Mouse (Mus musculus): Measurements from ENCODE around the gene Dlgap1. TPM values are rescaled to one million over a fixed set of nuclear protein-coding genes. Genes with fewer than 3 reads are reported as not detected.

Dlgap1 gene
- polyA plus RNA-seq, 1 experiment from 2014 or later, result 7.4 TPM

DNA sequence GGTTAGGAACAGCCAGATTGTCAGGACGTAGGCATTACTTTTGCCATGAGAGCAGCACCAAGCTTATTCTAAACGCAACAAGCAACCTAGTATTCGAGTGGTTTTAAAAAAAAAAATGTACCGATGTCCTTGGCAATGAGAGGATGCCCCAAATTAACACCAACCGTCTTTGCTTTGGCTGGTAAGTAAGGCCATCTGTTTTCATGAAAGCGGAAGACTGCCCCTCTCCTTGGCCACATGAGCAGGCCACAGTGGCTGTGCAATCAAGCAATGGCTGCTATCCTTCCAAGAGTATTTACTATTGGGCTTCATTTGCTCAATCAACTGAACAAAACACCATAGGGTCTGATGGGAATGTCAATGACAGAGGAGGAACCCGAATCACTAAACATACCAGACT lies 278.5 kb downstream of the Dlgap1 start:
- Histone ChIP-seq H3K9ac (no peak overlapping the region), H3K4me2 (no peak overlapping the region), H3K9me3 (no peaks in the 10 kb centered on the region), H3K36me3 (replicated peaks) (no peaks in the 10 kb centered on the region), H3K4me1 (no peaks in the 10 kb centered on the region), H3K27ac (no peak overlapping the region), H3K27me3 (no peaks in the 10 kb centered on the region), H3K4me3 (replicated peaks) (no peak overlapping the region)
- no peak for ATAC-seq (ENCODE audit: low FRiP score)
- WGBS, result 80% methylated on average over 7 of the region's 7 CpGs

GRCm38 (mm10) chr17:70248250-70248649 lies 279.4 kb downstream of the Dlgap1 start:
- WGBS, result 47% methylated on average over 6 of the region's 6 CpGs

GRCm38 (mm10) chr17:70252476-70252875 lies 283.6 kb downstream of the Dlgap1 start:
- no peaks in the 10 kb centered on the region for H3K4me1 ChIP-seq
- no peaks in the 10 kb centered on the region for H3K27me3 ChIP-seq
- H3K36me3 ChIP-seq (replicated peaks), result no peaks in the 10 kb centered on the region
- ATAC-seq (ENCODE audit: low FRiP score), result no peak
- H3K9me3 ChIP-seq, result no peaks in the 10 kb centered on the region
- no peak overlapping the region for H3K4me3 ChIP-seq (replicated peaks)
- no peak overlapping the region for H3K27ac ChIP-seq
- no peak overlapping the region for H3K4me2 ChIP-seq
- WGBS, result 78% methylated on average over 3 of the region's 3 CpGs
- no peak overlapping the region for H3K9ac ChIP-seq

More at GRCm38 (mm10) chr17:70248250-70248649, 279.4 kb downstream of the Dlgap1 start:
- Histone ChIP-seq H3K27ac (no peak overlapping the region), H3K4me1 (no peaks in the 10 kb centered on the region), H3K9me3 (no peaks in the 10 kb centered on the region), H3K9ac (no peak overlapping the region), H3K36me3 (replicated peaks) (no peaks in the 10 kb centered on the region), H3K27me3 (no peaks in the 10 kb centered on the region), H3K4me3 (replicated peaks) (no peak overlapping the region), H3K4me2 (no peak overlapping the region)
- ATAC-seq (ENCODE audit: low FRiP score), result no peak

DNA sequence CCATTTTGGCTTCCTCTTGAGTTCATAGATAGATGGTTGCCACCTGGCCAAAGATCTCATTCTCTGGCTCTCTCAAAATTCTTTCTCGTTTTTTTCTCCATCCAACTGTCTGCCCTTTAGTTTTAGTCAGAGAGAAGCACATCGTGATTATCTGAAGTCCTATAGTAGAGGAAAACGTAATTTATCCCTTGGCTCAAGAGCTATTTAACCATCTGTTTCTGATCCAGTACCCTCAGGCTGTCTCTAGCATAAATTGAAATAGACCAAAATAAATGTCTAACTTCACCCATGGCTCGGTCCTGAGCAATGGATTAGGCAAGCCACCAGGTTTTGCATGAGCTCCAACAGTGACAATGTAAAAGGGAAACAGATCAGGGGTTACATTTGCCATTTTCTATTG lies 287.5 kb downstream of the Dlgap1 start:
- H3K27me3 ChIP-seq, result no peaks in the 10 kb centered on the region
- H3K4me3 ChIP-seq (replicated peaks), result no peak overlapping the region
- no peaks in the 10 kb centered on the region for H3K4me1 ChIP-seq
- WGBS, result 82% methylated on average over 4 of the region's 4 CpGs
- H3K9ac ChIP-seq, result no peak overlapping the region
- no peaks in the 10 kb centered on the region for H3K9me3 ChIP-seq
- no peak for ATAC-seq (ENCODE audit: low FRiP score)
- no peaks in the 10 kb centered on the region for H3K36me3 ChIP-seq (replicated peaks)
- H3K27ac ChIP-seq, result no peak overlapping the region
- H3K4me2 ChIP-seq, result no peak overlapping the region

GRCm38 (mm10) chr17:70263156-70263555 lies 294.3 kb downstream of the Dlgap1 start:
- H3K27ac ChIP-seq, result no peak overlapping the region
- no peaks in the 10 kb centered on the region for H3K4me1 ChIP-seq
- no peak overlapping the region for H3K4me2 ChIP-seq
- H3K9me3 ChIP-seq, result no peaks in the 10 kb centered on the region
- no peaks in the 10 kb centered on the region for H3K27me3 ChIP-seq
- ATAC-seq (ENCODE audit: low FRiP score), result no peak
- no peak overlapping the region for H3K4me3 ChIP-seq (replicated peaks)
- no peak overlapping the region for H3K9ac ChIP-seq
- 65% methylated on average over 3 of the region's 3 CpGs for WGBS
- no peaks in the 10 kb centered on the region for H3K36me3 ChIP-seq (replicated peaks)

GRCm38 (mm10) chr17:70272125-70272524 lies 303.3 kb downstream of the Dlgap1 start:
- WGBS, result 94% methylated on average over 2 of the region's 2 CpGs
- no peak for ATAC-seq (ENCODE audit: low FRiP score)

DNA sequence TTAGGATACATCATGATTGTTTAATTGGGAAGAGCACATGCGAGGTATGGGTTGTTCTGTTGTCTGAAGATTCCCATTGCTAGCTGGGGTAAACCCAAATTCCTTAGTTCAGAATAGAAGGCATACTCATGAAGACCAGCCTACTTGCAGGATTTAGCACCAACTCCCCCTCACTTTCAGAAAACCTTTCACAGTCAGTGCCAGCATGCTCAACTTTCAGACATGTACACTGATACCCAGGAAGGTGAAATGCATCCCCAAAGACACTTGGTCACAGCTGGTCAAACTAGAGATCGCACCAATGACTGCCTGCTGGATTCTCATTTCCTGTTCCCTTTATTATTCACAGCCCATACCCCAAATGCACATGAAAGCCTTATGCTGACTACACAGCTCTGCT lies 318.8 kb downstream of the Dlgap1 start:
- H3K4me3 ChIP-seq (replicated peaks), result no peak overlapping the region
- H3K27me3 ChIP-seq, result no peaks in the 10 kb centered on the region
- 91% methylated on average over 2 of the region's 2 CpGs for WGBS
- no peak for ATAC-seq (ENCODE audit: low FRiP score)
- no peaks in the 10 kb centered on the region for H3K9me3 ChIP-seq
- H3K4me1 ChIP-seq, result no peaks in the 10 kb centered on the region
- no peaks in the 10 kb centered on the region for H3K36me3 ChIP-seq (replicated peaks)
- no peak overlapping the region for H3K9ac ChIP-seq
- no peak overlapping the region for H3K27ac ChIP-seq
- H3K4me2 ChIP-seq, result no peak overlapping the region

More at GRCm38 (mm10) chr17:70272125-70272524, 303.3 kb downstream of the Dlgap1 start:
- Histone ChIP-seq H3K4me3 (replicated peaks) (no peak overlapping the region), H3K27ac (no peak overlapping the region), H3K9ac (no peak overlapping the region), H3K4me2 (no peak overlapping the region), H3K36me3 (replicated peaks) (no peaks in the 10 kb centered on the region), H3K27me3 (no peaks in the 10 kb centered on the region), H3K9me3 (no peaks in the 10 kb centered on the region), H3K4me1 (no peaks in the 10 kb centered on the region)

DNA sequence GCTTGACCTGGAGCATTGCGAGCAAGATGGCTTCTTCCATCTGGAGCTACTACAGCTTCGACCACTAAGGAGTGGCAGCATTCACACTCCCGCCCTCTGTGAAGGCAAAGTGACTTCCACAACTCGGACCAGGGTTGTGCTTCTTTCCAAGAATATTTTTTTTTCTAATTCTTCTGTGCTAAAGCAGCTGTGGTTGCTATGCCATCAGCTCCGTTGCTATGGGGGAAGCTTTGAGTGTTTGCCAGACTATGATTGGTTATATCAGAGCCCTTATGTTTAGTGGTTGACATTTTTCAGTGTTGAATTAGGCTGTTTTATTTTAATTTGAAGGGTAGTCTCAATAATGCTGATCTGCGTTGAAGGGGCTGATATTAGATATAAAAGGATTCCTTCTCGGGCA lies 325.2 kb downstream of the Dlgap1 start:
- no peaks in the 10 kb centered on the region for H3K9me3 ChIP-seq
- no peaks in the 10 kb centered on the region for H3K27me3 ChIP-seq
- ATAC-seq (ENCODE audit: low FRiP score), result no peak
- H3K4me2 ChIP-seq, result no peak overlapping the region
- H3K27ac ChIP-seq, result no peak overlapping the region
- no peak overlapping the region for H3K4me3 ChIP-seq (replicated peaks)
- H3K36me3 ChIP-seq (replicated peaks), result no peaks in the 10 kb centered on the region
- 85% methylated on average over 7 of the region's 7 CpGs for WGBS
- H3K4me1 ChIP-seq, result no peaks in the 10 kb centered on the region
- H3K9ac ChIP-seq, result no peak overlapping the region

- H3K4me1 ChIP-seq, result no peaks in the 10 kb centered on the region
- no peak overlapping the region for H3K4me2 ChIP-seq
- no peaks in the 10 kb centered on the region for H3K9me3 ChIP-seq
- no peak for ATAC-seq (ENCODE audit: low FRiP score)
- H3K27me3 ChIP-seq, result no peaks in the 10 kb centered on the region
- 78% methylated on average over 9 of the region's 9 CpGs for WGBS
- no peak overlapping the region for H3K9ac ChIP-seq
- no peak overlapping the region for H3K4me3 ChIP-seq (replicated peaks)
- H3K27ac ChIP-seq, result no peak overlapping the region
- H3K36me3 ChIP-seq (replicated peaks), result no peaks in the 10 kb centered on the region
Observed at GRCm38 (mm10) chr17:70301941-70302478, 333.1 kb downstream of the Dlgap1 start.

DNA sequence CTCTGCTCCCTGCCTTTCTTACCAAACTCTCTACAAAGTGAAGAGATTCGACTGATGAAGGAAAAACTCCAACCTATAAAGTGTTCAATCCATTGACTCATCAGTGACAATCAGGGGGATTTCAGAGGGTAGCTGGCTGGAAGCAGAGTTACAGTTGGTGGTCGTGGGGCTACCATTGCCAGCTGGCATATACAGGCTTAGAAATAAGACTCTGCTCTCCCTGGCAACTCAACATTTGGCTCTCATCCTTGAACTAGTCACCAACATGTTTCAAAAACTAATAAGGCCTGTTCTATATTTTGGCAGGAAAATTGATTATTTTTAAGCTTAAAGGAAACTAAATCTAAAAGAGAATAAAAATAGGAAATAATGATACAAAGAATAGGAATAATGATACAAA lies 333.8 kb downstream of the Dlgap1 start:
- no peak for ATAC-seq (ENCODE audit: low FRiP score)
- H3K36me3 ChIP-seq (replicated peaks), result no peaks in the 10 kb centered on the region
- no peaks in the 10 kb centered on the region for H3K9me3 ChIP-seq
- 85% methylated on average over 2 of the region's 2 CpGs for WGBS
- no peak overlapping the region for H3K4me2 ChIP-seq
- H3K9ac ChIP-seq, result no peak overlapping the region
- H3K4me3 ChIP-seq (replicated peaks), result no peak overlapping the region
- no peaks in the 10 kb centered on the region for H3K4me1 ChIP-seq
- no peaks in the 10 kb centered on the region for H3K27me3 ChIP-seq
- H3K27ac ChIP-seq, result no peak overlapping the region

DNA sequence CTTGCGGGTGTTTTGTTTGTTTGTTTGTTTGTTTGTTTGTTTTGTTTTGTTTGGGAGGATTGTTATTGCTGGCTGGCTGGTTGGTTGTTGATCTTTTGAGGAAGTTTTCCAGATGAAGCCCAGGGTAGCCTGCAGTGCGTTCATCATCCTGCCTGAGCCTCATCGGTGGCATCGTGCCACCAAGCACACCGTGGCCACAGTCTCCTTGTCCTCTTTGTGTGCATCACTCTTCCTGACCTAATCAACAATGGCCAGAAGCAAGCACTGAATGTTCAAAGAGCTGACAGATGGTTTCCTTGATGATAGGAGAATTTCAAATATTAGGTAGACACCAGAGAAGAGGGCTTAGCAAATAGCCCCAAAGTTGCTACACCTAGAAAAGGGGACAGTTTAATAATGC lies 336.1 kb downstream of the Dlgap1 start:
- H3K27me3 ChIP-seq, result no peaks in the 10 kb centered on the region
- H3K4me1 ChIP-seq, result 0 out of 2 replicates have a peak, but pooled peaks cover 5% of the 10 kb centered on the region
- no peak overlapping the region for H3K4me3 ChIP-seq (replicated peaks)
- no peak overlapping the region for H3K4me2 ChIP-seq
- WGBS, result 88% methylated on average over 5 of the region's 5 CpGs
- no peak overlapping the region for H3K27ac ChIP-seq
- no peak for ATAC-seq (ENCODE audit: low FRiP score)
- H3K9ac ChIP-seq, result no peak overlapping the region
- H3K9me3 ChIP-seq, result no peaks in the 10 kb centered on the region
- H3K36me3 ChIP-seq (replicated peaks), result no peaks in the 10 kb centered on the region

DNA sequence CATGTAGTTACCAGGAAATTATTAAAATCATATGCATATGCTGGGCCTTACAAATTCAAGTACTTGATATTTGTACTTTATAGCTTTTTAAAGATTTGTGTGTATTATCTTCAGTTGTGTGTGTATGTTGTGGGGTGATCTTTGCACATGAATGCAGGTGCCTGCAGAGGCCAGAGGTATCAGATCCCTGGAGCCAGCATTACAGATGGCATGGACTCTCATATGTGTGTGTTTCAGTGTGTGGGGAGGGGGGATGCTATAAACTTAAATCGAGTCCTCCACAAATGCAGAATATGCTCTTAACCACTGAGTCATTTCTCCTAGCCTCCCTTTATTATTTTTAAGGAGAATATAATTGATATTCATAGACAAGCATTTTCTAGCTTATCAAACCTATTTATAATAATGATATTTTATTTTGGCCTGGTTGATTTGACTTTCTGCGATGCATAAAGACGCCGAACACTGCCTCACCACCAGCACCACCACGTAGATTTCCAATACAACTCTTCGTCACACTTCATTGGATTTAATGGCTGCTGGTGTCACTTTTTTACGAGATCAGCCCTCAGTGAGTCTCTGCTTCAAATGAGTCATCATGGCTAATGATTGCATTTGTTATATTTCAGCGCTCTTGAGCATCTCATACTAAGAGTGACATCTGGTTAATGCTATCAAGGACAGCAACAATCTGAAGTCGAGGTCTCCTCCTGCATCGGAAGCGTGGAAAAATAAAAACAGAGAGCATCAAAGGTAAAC lies 338.7 kb downstream of the Dlgap1 start:
- Histone ChIP-seq H3K4me2 (no peak overlapping the region), H3K9ac (no peak overlapping the region), H3K9me3 (no peaks in the 10 kb centered on the region), H3K27ac (no peak overlapping the region), H3K4me3 (replicated peaks) (no peak overlapping the region), H3K4me1 (0 out of 2 replicates have a peak, but pooled peaks cover 5% of the 10 kb centered on the region), H3K36me3 (replicated peaks) (no peaks in the 10 kb centered on the region), H3K27me3 (no peaks in the 10 kb centered on the region)
- no peak for ATAC-seq (ENCODE audit: low FRiP score)
- 82% methylated on average over 11 of the region's 11 CpGs for WGBS
